Mouse (Mus musculus) midbrain, embryonic 14.5 days (tissue): ENCODE measurements around the gene Gm20683. TPM values are rescaled to one million over a fixed set of nuclear protein-coding genes. Genes with fewer than 3 reads are reported as not detected.
A peak's percentile ranks its signal among the peaks of the same experiment; 100 is the strongest.

Source experiments
- ATAC-seq: fragments of 200-750 bp; cut with Nextera tagmentation; 2 replicates; pipeline ENCODE4 v1.8.0; 2017; ENCODE audit warnings: moderate number of reproducible peaks, moderate library complexity; ENCODE audit not compliant: low FRiP score, low TSS enrichment
- DNase-seq: peaks from one replicate; pipeline ENCODE4 v3.0.0-alpha.2; 2015
- H3K27ac ChIP-seq: fragments of 300-500 bp; sonication (generic); replicated peaks from 2 replicates; pipeline ENCODE4 v1.5.1; 2014; ENCODE audit warnings: mild to moderate bottlenecking, low read depth, low read length, moderate library complexity
- H3K27me3 ChIP-seq: fragments of 300-500 bp; sonication (generic); 2 replicates; pipeline ENCODE4 v1.6.1; 2014; ENCODE audit warnings: low read length, control low read depth, mixed read lengths; ENCODE audit not compliant: control insufficient read depth, insufficient read depth
- H3K36me3 ChIP-seq: fragments of 300-500 bp; sonication (generic); 2 replicates; pipeline ENCODE4 v1.6.1; 2014; ENCODE audit warnings: low read length, control low read depth; ENCODE audit not compliant: control insufficient read depth, insufficient read depth
- H3K4me1 ChIP-seq: fragments of 300-500 bp; sonication (generic); 2 replicates; pipeline ENCODE4 v1.6.1; 2014; ENCODE audit warnings: mild to moderate bottlenecking, antibody characterized with exemption, low read length, control low read depth; ENCODE audit not compliant: control insufficient read depth, insufficient read depth
- H3K4me2 ChIP-seq: fragments of 300-500 bp; sonication (generic); 2 replicates; pipeline ENCODE4 v1.6.1; 2014; ENCODE audit warnings: mild to moderate bottlenecking, low read length, moderate library complexity
- H3K4me3 ChIP-seq: fragments of 300-500 bp; sonication (generic); replicated peaks from 2 replicates; pipeline ENCODE4 v1.5.1; 2014; ENCODE audit warnings: low read depth, low read length
- H3K9ac ChIP-seq: fragments of 300-500 bp; sonication (generic); replicated peaks from 2 replicates; pipeline ENCODE4 v1.6.1; 2014; ENCODE audit warnings: mild to moderate bottlenecking, low read length, moderate library complexity
- H3K9me3 ChIP-seq: fragments of 300-500 bp; sonication (generic); 2 replicates; pipeline ENCODE4 v1.6.1; 2016; ENCODE audit warnings: low read length, control low read depth, mixed read lengths; ENCODE audit not compliant: control insufficient read depth
- whole genome bisulfite sequencing: fragments of 180-500 bp; shearing (Covaris S2); extraction: QIAGEN DNeasy Blood & Tissue Kit; methylation state at CpG from one replicate; pipeline ENCODE4 v1.1.7; 2014; 5-methylcytosine and 5-hydroxymethylcytosine counted together
- polyA plus RNA-seq: library from polyadenylated mRNA; unstranded; fragments of >200 nt; fragmentation: Nextera tagmentation; extraction: Ambion mirVana; gene quantifications from 2 replicates; pipeline ENCODE4 v1.2.1, GENCODE M21; 2014

The Gm20683 gene
- polyA plus RNA-seq, 1 experiment from 2014 or later, result 8.0 TPM

DNA sequence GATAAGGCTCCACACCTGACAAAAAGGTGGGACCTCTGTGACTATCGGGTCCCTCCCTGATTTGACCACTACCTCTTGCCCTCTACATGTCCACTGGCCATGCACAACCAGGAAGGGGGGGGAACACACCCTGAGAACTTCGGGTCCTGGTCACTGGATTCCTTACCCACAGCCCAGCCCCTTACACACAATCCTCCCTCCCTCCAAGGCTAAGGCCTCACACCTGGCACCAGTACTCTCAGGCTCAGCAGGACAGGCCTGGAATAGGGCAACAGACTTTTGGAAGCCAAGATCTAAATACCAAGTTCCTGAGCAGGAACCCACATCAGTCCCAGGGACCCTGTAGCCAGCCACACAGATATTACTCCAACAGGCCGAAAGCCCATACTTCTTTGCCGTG, 2.7 kb downstream of the Gm20683 start:
- Histone ChIP-seq H3K9ac (no peak overlapping the region), H3K4me3 (no peak overlapping the region), H3K4me2 (no peak overlapping the region), H3K36me3 (peaks cover 53% of the 10 kb centered on the region), H3K4me1 (peaks cover 51% of the 10 kb centered on the region), H3K9me3 (no peaks in the 10 kb centered on the region), H3K27me3 (no peaks in the 10 kb centered on the region), H3K27ac (no peak overlapping the region)
- ATAC-seq (no peak), DNase-seq (no peak)
- 93% methylated on average over 4 of the region's 4 CpGs for WGBS

DNA sequence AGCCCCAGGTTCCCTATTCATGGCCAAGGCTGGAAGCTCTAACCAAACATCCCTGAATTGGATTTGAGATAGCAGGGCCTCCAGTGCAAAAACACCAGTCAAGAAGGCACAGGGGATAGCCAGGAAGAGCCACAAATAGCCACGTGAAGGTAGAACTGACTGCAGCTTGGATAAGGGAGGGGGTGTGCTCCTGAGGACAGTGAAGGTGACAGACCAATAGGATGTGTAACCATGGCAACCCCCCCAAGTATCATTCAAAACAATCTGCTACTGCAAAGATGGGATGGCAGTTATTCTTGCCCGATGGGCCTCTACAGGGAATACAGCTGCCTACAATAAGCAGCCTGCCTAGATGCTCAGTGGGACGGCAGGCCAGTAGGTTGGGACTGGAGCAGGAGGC, 4.0 kb downstream of the Gm20683 start:
- H3K4me1 ChIP-seq, result peaks cover 46% of the 10 kb centered on the region
- 13% methylated on average over 3 of the region's 3 CpGs for WGBS
- H3K4me2 ChIP-seq, result peak overlapping the region; percentile 75
- H3K9ac ChIP-seq, result peak overlapping the region; percentile 78; the same call in 1 of the 2 replicates
- no peaks in the 10 kb centered on the region for H3K9me3 ChIP-seq
- peak overlapping the region; percentile 84 for H3K27ac ChIP-seq
- H3K36me3 ChIP-seq, result peaks cover 51% of the 10 kb centered on the region
- no peak for ATAC-seq
- H3K4me3 ChIP-seq, result no peak overlapping the region
- DNase-seq, result peak; percentile 57
- no peaks in the 10 kb centered on the region for H3K27me3 ChIP-seq

DNA sequence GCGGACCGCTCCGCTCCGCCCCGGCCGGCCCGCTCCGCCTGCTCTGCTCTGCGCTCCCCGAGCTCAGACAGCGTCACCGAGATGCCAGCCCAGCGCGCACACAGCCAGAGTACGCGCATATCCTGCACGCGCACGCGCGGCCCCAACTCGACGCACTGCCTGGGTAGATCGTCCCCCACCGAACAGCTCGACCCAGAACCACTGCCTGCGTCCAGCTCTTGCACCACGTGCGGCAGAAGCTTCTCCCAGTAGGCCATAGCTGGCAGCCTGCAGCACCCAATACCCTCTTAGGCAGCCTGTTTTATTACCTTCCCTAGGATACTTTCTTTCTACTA, 4.5 kb downstream of the Gm20683 start, which contains the start of gene Rhbdl1:
TSS of gene Rhbdl1 (minus strand) at position 220 of the 335 bp plus-strand sequence.
- peak; percentile 26; the same call in 1 of the 2 replicates for ATAC-seq
- H3K4me1 ChIP-seq, result peaks cover 49% of the 10 kb centered on the region

DNA sequence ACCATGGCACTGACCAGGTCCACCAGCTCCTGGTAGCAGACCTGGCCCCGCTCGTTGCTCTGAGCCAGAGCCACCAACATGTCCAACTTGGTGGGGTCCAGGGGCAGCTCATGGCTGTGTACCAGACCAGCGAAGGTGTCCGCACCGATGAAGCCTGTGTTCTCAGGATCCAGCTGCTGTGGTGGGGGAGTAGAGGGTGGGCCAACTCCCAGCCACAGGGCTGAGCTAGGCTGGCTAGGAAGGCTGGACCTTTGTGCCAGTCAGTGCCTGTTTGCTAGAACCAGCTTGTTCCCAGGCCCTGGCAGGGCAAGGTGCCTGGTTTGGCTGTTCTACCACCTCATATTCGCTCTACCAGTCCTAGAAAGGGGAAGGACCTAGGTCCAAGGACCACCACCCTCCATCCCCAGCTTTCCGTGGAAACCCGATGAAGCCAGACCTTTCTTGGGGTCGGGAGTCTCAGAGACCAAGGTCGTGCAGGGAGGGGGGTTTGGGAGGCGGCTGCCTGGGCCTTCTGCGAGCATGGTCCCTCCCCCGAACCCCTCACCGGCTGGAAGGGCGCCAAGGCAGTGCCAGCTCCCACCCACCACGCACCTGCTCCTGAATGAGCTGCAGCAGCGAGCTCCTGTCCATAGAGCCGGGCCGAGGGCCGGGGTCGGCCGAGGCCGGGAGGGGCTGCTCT, 5.0 kb downstream of the Gm20683 start:
- Histone ChIP-seq H3K27ac (peak overlapping the region; percentile 84), H3K4me1 (peaks cover 54% of the 10 kb centered on the region), H3K36me3 (peaks cover 43% of the 10 kb centered on the region), H3K4me3 (peak overlapping the region; percentile 47), H3K27me3 (no peaks in the 10 kb centered on the region), H3K4me2 (peak overlapping the region; percentile 75), H3K9ac (peak overlapping the region; percentile 78), H3K9me3 (no peaks in the 10 kb centered on the region)
- WGBS, result 24% methylated on average over 23 of the region's 23 CpGs
- ATAC-seq (no peak), DNase-seq (no peak)

More for the DNA sequence above, 4.5 kb downstream of the Gm20683 start, which contains the start of gene Rhbdl1:
- peak within 1 kb of the TSS; percentile 78 for H3K9ac ChIP-seq
- peak within 1 kb of the TSS; percentile 75 for H3K4me2 ChIP-seq
- no peaks in the 10 kb centered on the region for H3K9me3 ChIP-seq
- peak within 1 kb of the TSS; percentile 84 for H3K27ac ChIP-seq
- peak; percentile 89 for DNase-seq
- peak within 1 kb of the TSS; percentile 47 for H3K4me3 ChIP-seq
- H3K36me3 ChIP-seq, result peaks cover 46% of the 10 kb centered on the region
- H3K27me3 ChIP-seq, result no peaks in the 10 kb centered on the region
- WGBS, result 2% methylated on average over 29 of the region's 29 CpGs

DNA sequence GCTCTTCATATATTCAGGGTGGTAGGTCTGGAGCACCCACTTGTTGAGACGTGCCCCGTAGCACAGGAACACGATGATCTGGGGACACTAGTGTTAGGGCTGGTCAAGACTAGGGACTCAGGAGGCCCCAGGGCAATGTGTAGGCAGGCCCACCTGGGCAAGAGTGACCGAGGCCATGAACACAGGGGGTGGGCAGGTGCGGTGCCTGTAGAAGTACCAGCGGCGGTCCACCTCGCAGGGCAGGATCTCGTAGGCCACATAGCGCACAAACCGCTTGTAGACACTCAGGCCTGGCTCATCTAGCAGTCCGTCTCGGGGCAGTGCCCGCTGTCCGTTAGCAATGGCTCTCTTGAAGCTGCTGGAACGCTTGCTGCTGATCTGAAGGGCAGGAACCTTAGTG, 5.7 kb downstream of the Gm20683 start:
- whole genome bisulfite sequencing, result 94% methylated on average over 16 of the region's 16 CpGs
- no peak overlapping the region for H3K27ac ChIP-seq

DNA sequence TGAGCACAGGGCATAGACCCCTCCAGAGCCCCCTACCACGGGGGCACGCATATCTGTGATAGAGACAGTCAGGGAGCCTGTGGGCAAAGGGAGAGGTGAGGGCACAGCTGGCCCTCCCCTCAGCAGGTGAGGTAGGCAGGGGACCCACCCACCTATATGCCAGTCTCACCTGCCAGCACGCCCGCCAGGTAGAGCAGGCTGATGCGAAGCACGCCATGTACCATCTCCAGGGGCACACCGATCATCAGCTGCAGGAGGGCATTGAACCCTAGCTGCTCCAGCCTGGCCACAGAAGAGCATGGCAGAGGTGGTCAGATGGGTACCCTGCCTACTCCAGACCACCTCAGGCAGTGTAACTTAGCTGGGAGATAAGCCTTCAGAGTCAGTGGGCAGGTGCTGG, 6.3 kb downstream of the Gm20683 start:
- 95% methylated on average over 7 of the region's 7 CpGs for WGBS
- ATAC-seq (no peak), DNase-seq (no peak)
- Histone ChIP-seq H3K27ac (no peak overlapping the region), H3K4me3 (no peak overlapping the region), H3K9me3 (no peaks in the 10 kb centered on the region), H3K4me1 (peaks cover 60% of the 10 kb centered on the region), H3K36me3 (peaks cover 43% of the 10 kb centered on the region), H3K27me3 (no peaks in the 10 kb centered on the region), H3K9ac (no peak overlapping the region), H3K4me2 (peak overlapping the region; percentile 95)

More for the DNA sequence above, 5.7 kb downstream of the Gm20683 start:
- Histone ChIP-seq H3K4me3 (no peak overlapping the region), H3K9ac (no peak overlapping the region; the same call in 1 of the 2 replicates), H3K4me1 (peaks cover 60% of the 10 kb centered on the region), H3K36me3 (peaks cover 43% of the 10 kb centered on the region), H3K4me2 (peak overlapping the region; percentile 75), H3K27me3 (no peaks in the 10 kb centered on the region), H3K9me3 (no peaks in the 10 kb centered on the region)
- ATAC-seq (no peak), DNase-seq (no peak)

DNA sequence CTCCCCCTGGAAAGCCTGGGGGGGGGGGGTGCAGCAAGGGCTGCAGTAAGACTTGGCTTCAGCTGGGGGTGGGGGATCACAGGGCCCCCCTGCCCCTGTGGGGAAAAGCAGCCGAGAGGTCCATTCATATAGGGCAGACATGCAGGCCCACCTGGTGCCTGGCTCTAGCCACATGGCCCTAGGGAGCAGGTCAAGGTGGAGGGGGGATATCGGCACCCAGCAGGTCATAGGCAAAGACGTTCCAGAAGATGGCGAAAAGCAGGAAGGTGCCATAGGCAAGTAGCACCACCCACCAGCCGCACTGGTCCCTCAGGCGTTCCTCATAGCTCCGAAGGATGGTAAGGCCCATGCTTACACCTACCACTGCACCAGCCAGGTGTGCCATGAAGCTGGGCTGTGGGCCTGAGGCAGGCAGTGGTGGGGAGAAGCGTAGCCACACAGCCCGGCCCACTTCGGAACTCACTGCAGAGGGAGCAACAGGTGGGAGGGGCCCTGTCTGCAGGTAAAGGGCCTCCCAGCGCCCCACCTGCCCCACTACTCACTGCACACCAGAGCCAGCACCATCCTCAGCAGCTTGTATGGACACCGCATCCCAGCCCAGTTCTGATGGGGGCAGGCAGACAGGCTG, 6.9 kb downstream of the Gm20683 start:
- peak overlapping the region; percentile 82 for H3K4me3 ChIP-seq
- H3K9ac ChIP-seq, result peak overlapping the region; percentile 81
- H3K27ac ChIP-seq, result no peak overlapping the region
- no peak for ATAC-seq
- no peaks in the 10 kb centered on the region for H3K27me3 ChIP-seq
- H3K9me3 ChIP-seq, result no peaks in the 10 kb centered on the region
- H3K36me3 ChIP-seq, result peaks cover 43% of the 10 kb centered on the region
- peak overlapping the region; percentile 95 for H3K4me2 ChIP-seq
- peaks cover 64% of the 10 kb centered on the region for H3K4me1 ChIP-seq
- WGBS, result 91% methylated on average over 12 of the region's 12 CpGs
- DNase-seq, result no peak

DNA sequence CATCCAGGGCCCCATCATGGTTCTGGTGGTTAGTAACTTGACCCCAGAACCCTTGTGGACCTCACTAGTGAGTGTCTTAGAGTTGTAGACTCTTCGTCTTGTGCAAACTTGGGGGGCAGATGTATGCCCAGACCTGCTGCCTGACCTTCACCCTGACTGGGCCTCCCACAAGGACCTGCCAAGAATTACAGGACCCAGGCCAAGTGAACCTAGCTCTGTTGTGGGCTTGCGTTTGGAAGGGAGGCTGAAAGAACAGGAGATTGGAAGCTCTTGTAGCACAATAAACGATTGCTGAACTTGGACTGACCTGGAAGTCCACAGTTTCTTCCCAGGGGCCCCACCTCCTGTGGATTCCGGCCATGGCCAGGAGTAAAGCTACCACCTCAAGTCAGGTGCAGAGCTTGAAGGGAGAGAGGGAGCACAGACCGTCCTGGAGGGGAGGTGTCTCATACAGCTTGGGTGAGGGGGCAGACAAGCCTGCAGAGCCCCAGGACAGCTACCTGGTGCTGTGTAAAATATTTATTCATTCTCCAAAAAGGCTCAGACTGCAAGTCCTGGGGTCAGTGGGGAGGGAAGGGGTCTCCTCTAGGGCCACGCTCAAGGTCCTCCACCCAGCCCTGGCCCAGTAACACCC, 7.5 kb downstream of the Gm20683 start:
- Histone ChIP-seq H3K36me3 (peaks cover 40% of the 10 kb centered on the region), H3K9ac (peak overlapping the region; percentile 81), H3K4me2 (peak overlapping the region; percentile 95), H3K27ac (peak overlapping the region; percentile 97; the same call in 1 of the 2 replicates), H3K9me3 (no peaks in the 10 kb centered on the region), H3K4me1 (peaks cover 67% of the 10 kb centered on the region), H3K27me3 (no peaks in the 10 kb centered on the region), H3K4me3 (peak overlapping the region; percentile 82)
- DNase-seq, result no peak
- ATAC-seq, result no peak
- WGBS, result 64% methylated on average over 6 of the region's 6 CpGs
